Mouse (Mus musculus) MEL-GATA-1-ER (cell line): Measurements from ENCODE around the gene Magi1.

Experiments
- DNase-seq: peaks from one replicate; pipeline ENCODE4 v3.0.0-alpha.2; 2012; ENCODE audit warnings: low read depth; ENCODE audit errors: extremely low read depth

Magi1 gene

GRCm38 (mm10) chr6:93736071-93736470 is 547.6 kb downstream of the Magi1 start:
- DNase-seq = no peak

GRCm38 (mm10) chr6:93733800-93734199 is 549.9 kb downstream of the Magi1 start:
- no peak for DNase-seq

- no peak for DNase-seq
Observed at GRCm38 (mm10) chr6:93729702-93730101, 554.0 kb downstream of the Magi1 start.

GRCm38 (mm10) chr6:93728791-93729190 is 554.9 kb downstream of the Magi1 start:
- no peak for DNase-seq

GRCm38 (mm10) chr6:93727630-93728178 is 556.0 kb downstream of the Magi1 start:
- DNase-seq = no peak

- DNase-seq = no peak
Observed at GRCm38 (mm10) chr6:93726829-93727455, 556.8 kb downstream of the Magi1 start.

GRCm38 (mm10) chr6:93726121-93726520 is 557.6 kb downstream of the Magi1 start:
- no peak for DNase-seq

- no peak for DNase-seq
Observed at GRCm38 (mm10) chr6:93724749-93725148, 559.0 kb downstream of the Magi1 start.

- DNase-seq = no peak
Observed at GRCm38 (mm10) chr6:93723226-93723625, 560.5 kb downstream of the Magi1 start.

- DNase-seq = no peak
Observed at GRCm38 (mm10) chr6:93719532-93719931, 564.2 kb downstream of the Magi1 start.

GRCm38 (mm10) chr6:93718385-93718784 is 565.3 kb downstream of the Magi1 start:
- DNase-seq = no peak

GRCm38 (mm10) chr6:93717826-93718375 is 565.8 kb downstream of the Magi1 start:
- DNase-seq = no peak

- DNase-seq = no peak
Observed at GRCm38 (mm10) chr6:93716686-93717625, 566.8 kb downstream of the Magi1 start.

GRCm38 (mm10) chr6:93715181-93716180 is 568.2 kb downstream of the Magi1 start:
- DNase-seq = no peak

GRCm38 (mm10) chr6:93704350-93704749 is 579.4 kb downstream of the Magi1 start:
- no peak for DNase-seq

- no peak for DNase-seq
Observed at GRCm38 (mm10) chr6:93699436-93699835, 584.3 kb downstream of the Magi1 start.

- no peak for DNase-seq
Observed at GRCm38 (mm10) chr6:93697956-93698355, 585.8 kb downstream of the Magi1 start.

- no peak for DNase-seq
Observed at GRCm38 (mm10) chr6:93678766-93679165, 605.0 kb downstream of the Magi1 start.

GRCm38 (mm10) chr6:93666731-93667130 is 617.0 kb downstream of the Magi1 start:
- DNase-seq = no peak

- DNase-seq = no peak
Observed at GRCm38 (mm10) chr6:93665056-93665805, 618.5 kb downstream of the Magi1 start.
